In the genomic region with DNA sequence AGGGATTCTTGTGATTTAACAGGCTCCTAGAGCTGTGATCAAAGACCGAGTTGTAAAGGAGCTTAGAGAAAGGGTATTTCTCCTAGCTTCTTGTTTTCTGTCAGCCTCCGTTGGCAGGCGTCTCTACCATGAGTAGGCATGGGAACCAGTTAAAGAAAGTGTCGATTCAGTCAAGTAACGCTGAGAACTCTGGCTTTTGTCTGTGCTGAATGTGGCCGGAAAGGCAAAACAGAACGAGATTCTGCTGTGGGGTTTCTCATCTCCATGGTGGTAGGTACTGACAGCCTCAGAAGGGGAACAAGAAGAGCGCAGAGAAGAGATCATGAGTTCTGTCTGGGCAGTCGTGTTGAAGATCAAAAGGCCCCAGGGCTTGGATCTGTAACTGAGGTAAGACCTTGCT, we compare ENCODE assay signal across 10 mouse cellular contexts. TPM values are rescaled to one million over a fixed set of nuclear protein-coding genes. Genes with fewer than 3 reads are reported as not detected.
A peak's percentile ranks its signal among the peaks of the same experiment; 100 is the strongest.
DNase-seq lines count a peak whose midpoint lies in the region; ATAC-seq and TF ChIP-seq lines count a peak whose summit lies in the region.
"Had no signal": no experiment of that assay in that cellular context is flagged by ENCODE, and none has a peak within 500 bp of the region (broad histone marks: within the 10 kb centered on the region; RNA-seq: fewer than 3 reads in every experiment).

No protein-coding gene starts in this region.

- ATAC-seq in inflammation-experienced regulatory T-cells, adult 6 months = no peak

- peak; percentile 3 for DNase-seq in cerebellum, adult 11-12 months
- DNase-seq in cerebellum, adult 18-20 months = no peak
- DNase-seq in B cell, adult 2 months = peak; percentile 14 to 21
- DNase-seq in layer of hippocampus, adult 2 months (ENCODE audit: low spot score in 2 of 2) = peak in 1 of 2 experiments; percentile 2
- DNase-seq in right cerebral cortex, adult 2 months (ENCODE audit: low spot score in 2 of 2) = peak; percentile 5 to 18
- no peak for DNase-seq in adrenal gland, postnatal 25 days
- DNase-seq in heart, postnatal 25 days (ENCODE audit: low spot score) = no peak
- DNase-seq: lung, adult 2 months had no signal

- intact Hi-C loops in heart, postnatal 25 days (cut with DNase I) = no loop called here

- peak overlapping the region; percentile 39 for H3K4me3 ChIP-seq in layer of hippocampus, adult 2 months

- no peak for TF ChIP-seq CTCF in layer of hippocampus, adult 2 months (conservative IDR thresholded peaks at IDR 0.05)

- peak overlapping the region; percentile 74 for H3K27ac ChIP-seq in layer of hippocampus, adult 2 months

RNA-seq across cellular contexts. Expression of a gene that starts 29.4 kb away (rescaled TPM):
- total RNA-seq in layer of hippocampus, adult 2 months (2021) = 10 to 100 TPM; 16.9 to 19.5 TPM
- not detected for polyA plus RNA-seq in inflammation-experienced regulatory T-cells, adult 6 months (2017; shearing (Covaris generic))
- not detected in 2 replicates for total RNA-seq in adrenal gland, postnatal 25 days (2021)
- total RNA-seq in heart, postnatal 25 days (2021) = not detected
- total RNA-seq: gastrocnemius, adult 8-10 months had no signal
- polyA plus RNA-seq: lung, adult 2 months had no signal

Comparison
In these comparisons a context has a peak if more than half of its experiments do, and no peak if none do; other contexts are left out.
1. DNase-seq: peak in cerebellum, adult 11-12 months (single experiment), B cell, adult 2 months (2 of 2) and right cerebral cortex, adult 2 months (2 of 2); none in cerebellum, adult 18-20 months (0 of 2), adrenal gland, postnatal 25 days (single experiment) and heart, postnatal 25 days (single experiment).
2. RNA of a gene that starts 29.4 kb away (total RNA-seq): 16.9 to 19.5 TPM in layer of hippocampus, adult 2 months; not detected in heart, postnatal 25 days and not detected in adrenal gland, postnatal 25 days; every median in the first group is over 10 times any median in the second.